Mouse (Mus musculus) intestine, postnatal 0 days (tissue): ENCODE results near the gene Myh7. TPM values are rescaled to one million over a fixed set of nuclear protein-coding genes. Genes with fewer than 3 reads are reported as not detected.
"Not testable (repeated sequence)": the region's sequence is repeated elsewhere in the genome, so short reads cannot be mapped to it uniquely, and the experiment has no call there.

Experiments
- ATAC-seq: fragments of 200-750 bp; cut with Nextera tagmentation; 2 replicates; pipeline ENCODE4 v1.8.0; 2017; ENCODE audit warnings: mild to moderate bottlenecking, moderate TSS enrichment, moderate library complexity
- H3K27ac ChIP-seq: fragments of 300-500 bp; sonication (generic); 2 replicates; pipeline ENCODE4 v1.5.1; 2014; ENCODE audit warnings: mild to moderate bottlenecking, low read depth, low read length, moderate library complexity
- H3K27me3 ChIP-seq: fragments of 300-500 bp; sonication (generic); replicated peaks from 2 replicates; pipeline ENCODE4 v1.6.1; 2014; ENCODE audit warnings: low read length, mixed read lengths; ENCODE audit not compliant: control insufficient read depth, insufficient read depth
- H3K36me3 ChIP-seq: fragments of 300-500 bp; sonication (generic); 2 replicates; pipeline ENCODE4 v1.6.1; 2014; ENCODE audit warnings: mild to moderate bottlenecking, moderate library complexity; ENCODE audit not compliant: control insufficient read depth, insufficient read depth
- H3K4me1 ChIP-seq: fragments of 300-500 bp; sonication (generic); replicated peaks from 2 replicates; pipeline ENCODE4 v1.6.1; 2014; ENCODE audit warnings: antibody characterized with exemption, low read length, mixed read lengths; ENCODE audit not compliant: control insufficient read depth, insufficient read depth
- H3K4me2 ChIP-seq: fragments of 300-500 bp; sonication (generic); replicated peaks from 2 replicates; pipeline ENCODE4 v1.6.1; 2014; ENCODE audit warnings: low read depth, mild to moderate bottlenecking, moderate library complexity
- H3K4me3 ChIP-seq: fragments of 300-500 bp; sonication (generic); 2 replicates; pipeline ENCODE4 v1.5.1; 2014; ENCODE audit warnings: low read depth, low read length
- H3K9ac ChIP-seq: fragments of 300-500 bp; sonication (generic); 2 replicates; pipeline ENCODE4 v1.6.1; 2014; ENCODE audit warnings: mild to moderate bottlenecking, low read depth, low read length
- H3K9me3 ChIP-seq: fragments of 300-500 bp; sonication (generic); 2 replicates; pipeline ENCODE4 v1.6.1; 2016; ENCODE audit warnings: mixed run types; ENCODE audit not compliant: control insufficient read depth
- CTCF ChIP-seq: sonication (generic); IDR thresholded peaks from 2 replicates; pipeline ENCODE4 v1.5.1; 2016; ENCODE audit warnings: low read depth, mild to moderate bottlenecking, control low read depth, antibody characterized with exemption, moderate library complexity
- WGBS: fragments of 180-500 bp; shearing (Covaris S2); extraction: QIAGEN DNeasy Blood & Tissue Kit; methylation state at CpG from one replicate; pipeline ENCODE4 v1.1.7; 2014; 5-methylcytosine and 5-hydroxymethylcytosine counted together
- polyA plus RNA-seq: library from polyadenylated mRNA; unstranded; fragments of >200 nt; fragmentation: Nextera tagmentation; extraction: Ambion mirVana; gene quantifications from 2 replicates; pipeline ENCODE4 v1.2.1, GENCODE M21; 2015

The Myh7 gene
- polyA plus RNA-seq, 1 experiment from 2014 or later = 3.9 TPM

GRCm38 (mm10) chr14:54993636-54994035, 790 bp downstream of the Myh7 start:
- H3K9ac ChIP-seq = no peak overlapping the region
- no peaks in the 10 kb centered on the region for H3K27me3 ChIP-seq
- H3K4me2 ChIP-seq = 0 out of 2 replicates have a peak overlapping the region, but pooled peaks have one; percentile 9
- no peaks in the 10 kb centered on the region for H3K9me3 ChIP-seq
- no peaks in the 10 kb centered on the region for H3K36me3 ChIP-seq
- ATAC-seq = no peak
- no peak overlapping the region for H3K4me3 ChIP-seq
- no peak for TF ChIP-seq CTCF
- 32% methylated on average over 10 of the region's 10 CpGs for WGBS
- no peaks in the 10 kb centered on the region for H3K4me1 ChIP-seq
- H3K27ac ChIP-seq = no peak overlapping the region

- TF ChIP-seq CTCF = no peak
- Histone ChIP-seq H3K9ac (no peak overlapping the region), H3K9me3 (no peaks in the 10 kb centered on the region), H3K36me3 (no peaks in the 10 kb centered on the region), H3K4me3 (no peak overlapping the region), H3K4me1 (no peaks in the 10 kb centered on the region), H3K27me3 (no peaks in the 10 kb centered on the region), H3K27ac (no peak overlapping the region), H3K4me2 (no peak overlapping the region)
- WGBS = 86% methylated on average over 10 of the region's 10 CpGs
- ATAC-seq = no peak
Measured at GRCm38 (mm10) chr14:54992196-54992595, 2.2 kb downstream of the Myh7 start.

GRCm38 (mm10) chr14:54989886-54990441, 4.5 kb downstream of the Myh7 start:
- H3K4me2 ChIP-seq = no peak overlapping the region
- H3K27me3 ChIP-seq = no peaks in the 10 kb centered on the region
- H3K27ac ChIP-seq = no peak overlapping the region
- H3K4me3 ChIP-seq = no peak overlapping the region
- H3K9ac ChIP-seq = no peak overlapping the region
- no peaks in the 10 kb centered on the region for H3K9me3 ChIP-seq
- TF ChIP-seq CTCF = no peak
- WGBS = 85% methylated on average over 8 of the region's 8 CpGs
- ATAC-seq = no peak
- no peaks in the 10 kb centered on the region for H3K4me1 ChIP-seq
- H3K36me3 ChIP-seq = no peaks in the 10 kb centered on the region

- no peaks in the 10 kb centered on the region for H3K27me3 ChIP-seq
- WGBS = 90% methylated on average over 13 of the region's 13 CpGs
- H3K4me2 ChIP-seq = no peak overlapping the region
- no peak overlapping the region for H3K9ac ChIP-seq
- no peaks in the 10 kb centered on the region for H3K4me1 ChIP-seq
- no peaks in the 10 kb centered on the region for H3K36me3 ChIP-seq
- no peak for ATAC-seq
- no peak overlapping the region for H3K27ac ChIP-seq
- no peak overlapping the region for H3K4me3 ChIP-seq
- TF ChIP-seq CTCF = no peak
- no peaks in the 10 kb centered on the region for H3K9me3 ChIP-seq
Measured at GRCm38 (mm10) chr14:54988882-54989281, 5.5 kb downstream of the Myh7 start.

- H3K36me3 ChIP-seq, H3K4me2 ChIP-seq, H3K4me3 ChIP-seq, H3K27ac ChIP-seq, H3K9ac ChIP-seq, ATAC-seq, H3K4me1 ChIP-seq, H3K9me3 ChIP-seq, H3K27me3 ChIP-seq: not testable (repeated sequence)
- WGBS = 91% methylated on average over 8 of the region's 9 CpGs
Measured at GRCm38 (mm10) chr14:54988350-54988874, 6.0 kb downstream of the Myh7 start.

- Histone ChIP-seq H3K27ac (no peak overlapping the region), H3K9ac (no peak overlapping the region), H3K36me3 (no peaks in the 10 kb centered on the region), H3K27me3 (no peaks in the 10 kb centered on the region), H3K4me1 (no peaks in the 10 kb centered on the region), H3K4me3 (no peak overlapping the region), H3K9me3 (no peaks in the 10 kb centered on the region), H3K4me2 (no peak overlapping the region)
- ATAC-seq = no peak
- whole genome bisulfite sequencing = 93% methylated on average over 7 of the region's 7 CpGs
- no peak for TF ChIP-seq CTCF
Measured at GRCm38 (mm10) chr14:54981934-54982333, 12.5 kb downstream of the Myh7 start.

GRCm38 (mm10) chr14:54978664-54979063, 15.8 kb downstream of the Myh7 start:
- Histone ChIP-seq H3K36me3 (no peaks in the 10 kb centered on the region), H3K9ac (no peak overlapping the region), H3K27me3 (no peaks in the 10 kb centered on the region), H3K4me3 (no peak overlapping the region), H3K9me3 (no peaks in the 10 kb centered on the region), H3K27ac (no peak overlapping the region), H3K4me2 (no peak overlapping the region), H3K4me1 (no peaks in the 10 kb centered on the region)
- 86% methylated on average over 8 of the region's 8 CpGs for WGBS
- no peak for TF ChIP-seq CTCF
- no peak for ATAC-seq
